Mouse (Mus musculus) forebrain, embryonic 10.5 days (tissue): ENCODE measurements around the gene Mtmr11. TPM values are rescaled to one million over a fixed set of nuclear protein-coding genes. Genes with fewer than 3 reads are reported as not detected.

Source experiments
- microRNA-seq: library from miRNA; unstranded; fragments of <30 nt; microRNA quantifications from one replicate; pipeline ENCODE4, GENCODE M21; 2017
- polyA plus RNA-seq: library from polyadenylated mRNA; unstranded; fragments of >200 nt; fragmentation: Nextera tagmentation; extraction: Ambion mirVana; gene quantifications from 2 replicates; pipeline ENCODE4 v1.2.1, GENCODE M21; 2016

Mtmr11 gene
- polyA plus RNA-seq, 1 experiment from 2014 or later = 9.3 TPM

Small RNA genes within 50 kb of the gene (microRNA-seq; reads per million reads assigned to microRNA genes)
- gene Gm44492 = not detected

Other genes starting within 250 kb of the Mtmr11 start
- gene Anp32e, start 232.8 kb upstream of the Mtmr11 start, polyA plus RNA-seq = 421 and 423 TPM in 2 replicates
- gene Plekho1, start 166.0 kb upstream of the Mtmr11 start, polyA plus RNA-seq = 66.0 and 69.1 TPM in 2 replicates
- gene Vps45, start 103.5 kb upstream of the Mtmr11 start, polyA plus RNA-seq = 24.1 and 28.0 TPM in 2 replicates
- 14.1 and 20.8 TPM in 2 replicates for gene Otud7b, start 57.5 kb upstream of the Mtmr11 start, polyA plus RNA-seq
- 276 and 284 TPM in 2 replicates for gene Sf3b4, start 10.3 kb downstream of the Mtmr11 start, polyA plus RNA-seq
- 2.1 and 3.5 TPM in 2 replicates for gene Sv2a, start 19.1 kb downstream of the Mtmr11 start, polyA plus RNA-seq
- gene Bola1, start 57.7 kb downstream of the Mtmr11 start, polyA plus RNA-seq = 89.3 and 93.0 TPM in 2 replicates
- not detected in 2 replicates for gene Hist2h2ab, start 57.9 kb downstream of the Mtmr11 start, polyA plus RNA-seq
- gene Hist2h2ac, start 58.9 kb downstream of the Mtmr11 start, polyA plus RNA-seq = 11.3 and 12.6 TPM in 2 replicates
- gene Hist2h2be, start 59.1 kb downstream of the Mtmr11 start, polyA plus RNA-seq = 12.8 and 15.5 TPM in 2 replicates
- 5.9 and 6.4 TPM in 2 replicates for gene Hist2h3c2, start 77.1 kb downstream of the Mtmr11 start, polyA plus RNA-seq
- 19.2 and 34.4 TPM in 2 replicates for gene Hist2h2aa2, start 78.3 kb downstream of the Mtmr11 start, polyA plus RNA-seq
- gene Hist2h2aa1, start 83.5 kb downstream of the Mtmr11 start, polyA plus RNA-seq = 8.1 and 16.6 TPM in 2 replicates
- 0.86 TPM in 1 of 2 replicates, not detected in the other for gene Hist2h3c1, start 84.7 kb downstream of the Mtmr11 start, polyA plus RNA-seq
- gene Hist2h4, start 101.3 kb downstream of the Mtmr11 start, polyA plus RNA-seq = 12.0 and 14.2 TPM in 2 replicates
- 48.0 and 48.8 TPM in 2 replicates for gene Hist2h3b, start 106.7 kb downstream of the Mtmr11 start, polyA plus RNA-seq
- 10.2 and 10.5 TPM in 2 replicates for gene Hist2h2bb, start 107.7 kb downstream of the Mtmr11 start, polyA plus RNA-seq
- 0.84 and 1.3 TPM in 2 replicates for gene Fcgr1, start 132.0 kb downstream of the Mtmr11 start, polyA plus RNA-seq